Mouse (Mus musculus) MEL (cell line): Measurements from ENCODE around the gene Mtfp1. TPM values are rescaled to one million over a fixed set of nuclear protein-coding genes. Genes with fewer than 3 reads are reported as not detected.

ENCODE experiments used
- DNase-seq: peaks from one replicate; pipeline ENCODE4 v3.0.0; 2011; ENCODE audit warnings: low read depth, low spot score
- H3K27ac ChIP-seq: 2 replicates; pipeline ENCODE4 v1.5.1; 2012; ENCODE audit warnings: low read depth, mild to moderate bottlenecking, control low read depth, low read length, moderate library complexity; ENCODE audit not compliant: control insufficient read depth
- H3K27me3 ChIP-seq, 2 experiments: fragments of 150-350 bp in 1 of 2; sonication (generic) in 1 of 2; 2 replicates each; pipeline ENCODE4 v1.6.1; 2012; ENCODE audit warnings: low read length in 2 of 2, mild to moderate bottlenecking in 2 of 2, improper control_type of control experiment in 1 of 2, moderate library complexity in 1 of 2; ENCODE audit not compliant: insufficient read depth in 2 of 2, control insufficient read depth in 1 of 2
- H3K36me3 ChIP-seq, 2 experiments: 2 replicates each; pipeline ENCODE4 v1.6.1; 2012 to 2014; ENCODE audit warnings: low read length in 2 of 2, improper control_type of control experiment in 1 of 2, inconsistent platforms in 1 of 2, mild to moderate bottlenecking in 1 of 2; ENCODE audit not compliant: insufficient read depth in 2 of 2, control insufficient read depth in 1 of 2
- H3K4me1 ChIP-seq, 2 experiments: fragments of 150-350 bp in 1 of 2; sonication (generic) in 1 of 2; 2 replicates each; pipeline ENCODE4 v1.6.1; 2012; ENCODE audit warnings: low read length in 2 of 2, improper control_type of control experiment in 1 of 2, mild to moderate bottlenecking in 1 of 2; ENCODE audit not compliant: insufficient read depth in 2 of 2, control insufficient read depth in 1 of 2
- H3K4me3 ChIP-seq, 2 experiments: fragments of 150-350 bp in 1 of 2; sonication (generic) in 1 of 2; 2 replicates each; pipeline ENCODE4 v1.5.1; 2012; ENCODE audit warnings: low read depth in 2 of 2, low read length in 2 of 2, mild to moderate bottlenecking in 2 of 2, moderate library complexity in 2 of 2, control low read depth in 1 of 2, improper control_type of control experiment in 1 of 2; ENCODE audit not compliant: control insufficient read depth in 1 of 2, insufficient read depth in 1 of 2
- H3K79me2 ChIP-seq: 2 replicates; pipeline ENCODE4 v1.6.1; 2012; ENCODE audit warnings: mild to moderate bottlenecking, low read length, moderate library complexity; ENCODE audit not compliant: control insufficient read depth, poor library complexity, insufficient read depth
- H3K9ac ChIP-seq: 2 replicates; pipeline ENCODE4 v1.6.1; 2012; ENCODE audit warnings: low read depth, mild to moderate bottlenecking, control low read depth, low read length, moderate library complexity; ENCODE audit not compliant: control insufficient read depth, poor library complexity, severe bottlenecking
- H3K9me3 ChIP-seq: fragments of 150-350 bp; sonication (generic); replicated peaks from 2 replicates; pipeline ENCODE4 v1.6.1; 2012; ENCODE audit warnings: mild to moderate bottlenecking, low read length, improper control_type of control experiment, moderate library complexity; ENCODE audit not compliant: insufficient read depth
- BHLHE40 ChIP-seq: IDR thresholded peaks from 2 replicates; pipeline ENCODE4 v1.6.1; 2012; ENCODE audit warnings: low read depth, mild to moderate bottlenecking, inconsistent platforms, low read length, improper control_type of control experiment, borderline replicate concordance
- CHD1 ChIP-seq: IDR thresholded peaks from 2 replicates; pipeline ENCODE4 v1.6.1; 2012; ENCODE audit warnings: low read depth, mild to moderate bottlenecking, inconsistent platforms, low read length, improper control_type of control experiment
- CHD2 ChIP-seq: IDR thresholded peaks from 2 replicates; pipeline ENCODE4 v1.6.1; 2011; ENCODE audit warnings: low read length, improper control_type of control experiment
- CTCF ChIP-seq, 3 experiments: IDR thresholded peaks in 2 of 3; conservative IDR thresholded peaks in 1 of 3; 2 replicates each; pipeline ENCODE4 v1.5.1; 2011 to 2012; ENCODE audit warnings: low read length in 3 of 3, low read depth in 2 of 3, mild to moderate bottlenecking in 2 of 3, improper control_type of control experiment in 1 of 3, inconsistent platforms in 1 of 3, mixed read lengths in 1 of 3, moderate library complexity in 1 of 3; ENCODE audit not compliant: control insufficient read depth in 1 of 3, insufficient read depth in 1 of 3, poor library complexity in 1 of 3, severe bottlenecking in 1 of 3
- E2F4 ChIP-seq: IDR thresholded peaks from 2 replicates; pipeline ENCODE4 v1.6.1; 2011; ENCODE audit warnings: low read depth, low read length, improper control_type of control experiment, borderline replicate concordance
- EP300 ChIP-seq, 2 experiments: IDR thresholded peaks; 2 replicates each; pipeline ENCODE4 v1.6.1; 2011; ENCODE audit warnings: improper control_type of control experiment in 2 of 2, low read length in 2 of 2, low read depth in 1 of 2, mild to moderate bottlenecking in 1 of 2
- ETS1 ChIP-seq: IDR thresholded peaks from 2 replicates; pipeline ENCODE4 v1.6.1; 2012; ENCODE audit warnings: low read depth, mild to moderate bottlenecking, inconsistent platforms, low read length, improper control_type of control experiment, moderate library complexity
- GATA1 ChIP-seq: IDR thresholded peaks from 2 replicates; pipeline ENCODE4 v1.6.1; 2011; ENCODE audit warnings: low read depth, low read length, improper control_type of control experiment
- HCFC1 ChIP-seq: IDR thresholded peaks from 2 replicates; pipeline ENCODE4 v1.6.1; 2012; ENCODE audit warnings: low read depth, mild to moderate bottlenecking, inconsistent platforms, low read length, improper control_type of control experiment, moderate library complexity
- JUND ChIP-seq: IDR thresholded peaks from 2 replicates; pipeline ENCODE4 v1.6.1; 2011; ENCODE audit warnings: low read depth, mild to moderate bottlenecking, improper control_type of control experiment, low read length
- KAT2A ChIP-seq: conservative IDR thresholded peaks from 2 replicates; pipeline ENCODE4 v1.6.1; 2012; ENCODE audit warnings: low read depth, low read length, improper control_type of control experiment, inconsistent platforms
- MAX ChIP-seq: IDR thresholded peaks from 2 replicates; pipeline ENCODE4 v1.6.1; 2011; ENCODE audit warnings: low read length, improper control_type of control experiment
- MAZ ChIP-seq: IDR thresholded peaks from 2 replicates; pipeline ENCODE4 v1.6.1; 2012; ENCODE audit warnings: low read depth, mild to moderate bottlenecking, inconsistent platforms, low read length, improper control_type of control experiment
- MEF2A ChIP-seq: IDR thresholded peaks from 2 replicates; pipeline ENCODE4 v1.6.1; 2014; ENCODE audit warnings: low read depth, mild to moderate bottlenecking, inconsistent platforms, low read length, improper control_type of control experiment; ENCODE audit not compliant: poor library complexity, insufficient replicate concordance, severe bottlenecking; ENCODE audit errors: extremely low read depth
- MYB ChIP-seq: IDR thresholded peaks from 2 replicates; pipeline ENCODE4 v1.6.1; 2011; ENCODE audit warnings: mild to moderate bottlenecking, low read depth, low read length, improper control_type of control experiment
- MYC ChIP-seq: IDR thresholded peaks from 2 replicates; pipeline ENCODE4 v1.6.1; 2011; ENCODE audit warnings: low read depth, mild to moderate bottlenecking, low read length, improper control_type of control experiment, moderate library complexity
- NELFE ChIP-seq: IDR thresholded peaks from 2 replicates; pipeline ENCODE4 v1.6.1; 2011; ENCODE audit warnings: low read depth, low read length, improper control_type of control experiment
- NRF1 ChIP-seq: IDR thresholded peaks from 2 replicates; pipeline ENCODE4 v1.6.1; 2014; ENCODE audit warnings: low read depth, mild to moderate bottlenecking, inconsistent platforms, low read length, improper control_type of control experiment, moderate library complexity; ENCODE audit not compliant: poor library complexity, insufficient read depth, severe bottlenecking
- POLR2AphosphoS2 ChIP-seq: IDR thresholded peaks from 2 replicates; pipeline ENCODE4 v1.6.1; 2011; ENCODE audit warnings: low read length, improper control_type of control experiment
- POLR2AphosphoS5 ChIP-seq: IDR thresholded peaks from 2 replicates; pipeline ENCODE4 v1.6.1; 2012; ENCODE audit warnings: low read depth, borderline replicate concordance, mild to moderate bottlenecking, inconsistent platforms, low read length, moderate library complexity, mixed read lengths
- RAD21 ChIP-seq: IDR thresholded peaks from 2 replicates; pipeline ENCODE4 v1.6.1; 2011; ENCODE audit warnings: mild to moderate bottlenecking, low read depth, low read length, improper control_type of control experiment
- RCOR1 ChIP-seq: IDR thresholded peaks from 2 replicates; pipeline ENCODE4 v1.6.1; 2012; ENCODE audit warnings: low read depth, mild to moderate bottlenecking, inconsistent platforms, low read length, improper control_type of control experiment
- SIN3A ChIP-seq: IDR thresholded peaks from 2 replicates; pipeline ENCODE4 v1.6.1; 2012; ENCODE audit warnings: low read length, improper control_type of control experiment, inconsistent platforms
- TBP ChIP-seq: IDR thresholded peaks from 2 replicates; pipeline ENCODE4 v1.8.0; 2011; ENCODE audit warnings: low read depth, low read length, improper control_type of control experiment
- TCF12 ChIP-seq: IDR thresholded peaks from 2 replicates; pipeline ENCODE4 v1.6.1; 2014; ENCODE audit warnings: low read depth, mild to moderate bottlenecking, inconsistent platforms, low read length, improper control_type of control experiment, moderate library complexity
- USF1 ChIP-seq: IDR thresholded peaks from 2 replicates; pipeline ENCODE4 v1.6.1; 2014; ENCODE audit warnings: low read depth, mild to moderate bottlenecking, inconsistent platforms, low read length, improper control_type of control experiment, moderate library complexity
- USF2 ChIP-seq, 2 experiments: IDR thresholded peaks; 2 replicates each; pipeline ENCODE4 v1.6.1; 2011 to 2012; ENCODE audit warnings: improper control_type of control experiment in 2 of 2, low read length in 2 of 2, borderline replicate concordance in 1 of 2, inconsistent platforms in 1 of 2, low read depth in 1 of 2, mild to moderate bottlenecking in 1 of 2; ENCODE audit not compliant: insufficient read depth in 1 of 2
- ZC3H11A ChIP-seq: IDR thresholded peaks from 2 replicates; pipeline ENCODE4 v1.6.1; 2012; ENCODE audit warnings: low read depth, mild to moderate bottlenecking, inconsistent platforms, low read length, improper control_type of control experiment
- ZKSCAN1 ChIP-seq: IDR thresholded peaks from 2 replicates; pipeline ENCODE4 v1.6.1; 2012; ENCODE audit warnings: low read depth, mild to moderate bottlenecking, inconsistent platforms, low read length, improper control_type of control experiment, moderate library complexity
- ZMIZ1 ChIP-seq: IDR thresholded peaks from 2 replicates; pipeline ENCODE4 v1.6.1; 2012; ENCODE audit warnings: low read depth, mild to moderate bottlenecking, inconsistent platforms, low read length, improper control_type of control experiment, moderate library complexity
- ZNF384 ChIP-seq: IDR thresholded peaks from 2 replicates; pipeline ENCODE4 v1.6.1; 2012; ENCODE audit warnings: low read depth, mild to moderate bottlenecking, inconsistent platforms, low read length, improper control_type of control experiment
- polyA plus RNA-seq, 2 experiments: library from polyadenylated mRNA; stranded (reverse) in 1 of 2; unstranded in 1 of 2; fragments of >175 nt in 1 of 2; fragments of >200 nt in 1 of 2; gene quantifications; 2 replicates each; pipeline versions ENCODE4 v1.2.1 to v1.2.4; 2012; ENCODE audit warnings: low replicate concordance in 2 of 2, low read depth in 1 of 2; ENCODE audit not compliant: insufficient read length in 2 of 2, insufficient read depth in 1 of 2, missing spikeins in 1 of 2
- total RNA-seq: library from RNA; depleted of rRNA; stranded (reverse); fragments of 300-350 nt; gene quantifications from 2 replicates; pipeline ENCODE4 v1.2.3, GENCODE M21; 2012

Mtfp1 gene
- total and polyA plus RNA-seq, 3 experiments, result 70.5 to 84.8 TPM; not detected in 1

GRCm38 (mm10) chr11:4123922-4124321, 28.7 kb upstream of the Mtfp1 start (continued):
- no peak for TF ChIP-seq ZMIZ1
- no peak for TF ChIP-seq USF2 (IDR thresholded peaks at IDR 0.05; ENCODE audit: borderline replicate concordance in 1 of 2, insufficient read depth in 1 of 2, low read depth in 1 of 2, low read length in 2 of 2)
- TF ChIP-seq SIN3A, result no peak
- peak; percentile 91 to 96 (median 95) for TF ChIP-seq CTCF (IDR thresholded peaks at IDR 0.05 in 2 of 3, conservative IDR thresholded peaks at IDR 0.05 in 1 of 3; ENCODE audit: control insufficient read depth in 1 of 3, insufficient read depth in 1 of 3, low read depth in 2 of 3, low read length in 3 of 3, poor library complexity in 1 of 3, severe bottlenecking in 1 of 3)
- no peak for TF ChIP-seq MAZ
- no peak for TF ChIP-seq RCOR1
- no peak for TF ChIP-seq NRF1
- no peak for TF ChIP-seq JUND
- TF ChIP-seq RAD21, result peak; percentile 84
- no peak for TF ChIP-seq TCF12
- no peak for TF ChIP-seq BHLHE40
- TF ChIP-seq ZC3H11A, result peak; percentile 82
- no peak for TF ChIP-seq POLR2AphosphoS2
- TF ChIP-seq HCFC1, result no peak

DNA sequence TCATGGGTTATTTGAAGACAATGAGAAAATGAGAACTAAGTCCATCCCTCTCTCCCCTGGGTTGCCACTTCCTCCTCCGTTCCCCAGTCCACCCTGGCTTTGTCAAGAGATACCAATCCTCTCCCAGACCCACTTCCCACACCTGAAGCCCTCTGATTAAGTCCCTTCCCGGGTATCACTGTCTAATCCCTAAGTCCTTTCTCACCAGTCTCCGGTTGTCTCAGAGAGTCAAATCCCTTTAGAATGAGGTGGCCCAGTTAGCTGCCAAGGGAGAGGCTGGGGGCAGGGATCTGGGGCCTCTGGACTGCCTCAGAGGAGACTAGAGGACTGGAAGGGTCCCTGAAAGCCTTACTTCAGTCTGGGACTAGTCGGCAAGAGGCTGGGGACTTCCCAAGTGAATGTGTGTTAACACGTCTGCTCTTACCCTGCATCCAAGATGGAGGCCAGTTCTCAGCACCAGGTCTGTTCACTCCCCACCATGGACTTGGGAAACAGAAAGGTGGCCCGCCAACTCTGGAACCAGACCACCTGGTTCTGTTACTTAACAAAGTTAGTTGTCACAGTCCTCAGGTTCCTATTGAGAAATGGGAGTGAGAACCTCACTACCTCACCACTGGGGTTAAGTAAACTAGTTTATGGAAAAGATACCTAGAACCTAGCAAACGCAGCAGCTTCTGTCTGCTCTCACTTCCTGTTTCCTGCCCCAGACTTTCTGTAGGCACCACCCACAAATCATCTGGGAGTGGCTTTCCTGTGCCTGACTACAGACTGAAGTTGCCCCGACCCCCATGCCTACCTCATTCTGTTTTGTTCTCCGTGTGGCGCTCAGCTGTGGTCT, 27.7 kb upstream of the Mtfp1 start, which contains the start of gene Sec14l2:
TSS of gene Sec14l2 (minus strand) at position 674 of the 838 bp plus-strand sequence.
- peaks cover 4 to 32% of the 10 kb centered on the region in 2 experiments; a peak in 3 of 4 replicates for H3K4me1 ChIP-seq
- no peaks in the 10 kb centered on the region for H3K79me2 ChIP-seq
- H3K36me3 ChIP-seq, result peaks cover 0 to 12% of the 10 kb centered on the region in 2 experiments; a peak in 2 of 4 replicates
- H3K27me3 ChIP-seq, result no peaks in the 10 kb centered on the region
- H3K4me3 ChIP-seq, result peak within 1 kb of the TSS; percentile 51 to 76
- DNase-seq, result peak; percentile 94
- H3K9me3 ChIP-seq, result no peaks in the 10 kb centered on the region
- H3K9ac ChIP-seq, result peak within 1 kb of the TSS; percentile 63
- H3K27ac ChIP-seq, result peak within 1 kb of the TSS; percentile 82
- 0 out of 2 replicates have a peak, but pooled peaks have one; percentile 26 for TF ChIP-seq RCOR1
- TF ChIP-seq GATA1, result no peak
- TF ChIP-seq NELFE, result peak; percentile 98
- peak; percentile 37; the same call in 1 of the 2 replicates for TF ChIP-seq ETS1
- peak; percentile 3; the same call in 1 of the 2 replicates for TF ChIP-seq USF1
- TF ChIP-seq CHD1, result no peak
- no peak; the same call in 1 of the 2 replicates for TF ChIP-seq MAZ
- peak; percentile 94 for TF ChIP-seq TBP
- TF ChIP-seq E2F4, result no peak
- peak; percentile 77 for TF ChIP-seq HCFC1
- TF ChIP-seq MAX, result no peak; the same call in 1 of the 2 replicates
- peak; percentile 76 for TF ChIP-seq TCF12
- TF ChIP-seq SIN3A, result peak; percentile 83
- peak; percentile 98 for TF ChIP-seq ZMIZ1
- no peak for TF ChIP-seq MYB
- TF ChIP-seq ZKSCAN1, result no peak
- TF ChIP-seq POLR2AphosphoS5, result peak; percentile 68; the same call in 1 of the 2 replicates
- TF ChIP-seq EP300 (IDR thresholded peaks at IDR 0.05; ENCODE audit: low read depth in 1 of 2, low read length in 2 of 2), result peak; percentile 21 to 30; a peak in 1 of 4 replicates
- TF ChIP-seq ZC3H11A, result no peak
- no peak for TF ChIP-seq CHD2
- no peak for TF ChIP-seq MEF2A
- 0 out of 2 replicates have a peak, but pooled peaks have one; percentile 14 for TF ChIP-seq JUND
- TF ChIP-seq MYC, result no peak; the same call in 1 of the 2 replicates
- TF ChIP-seq KAT2A, result no peak
- no peak for TF ChIP-seq ZNF384
